Mouse (Mus musculus): ENCODE measurements around the gene Fem1b. TPM values are rescaled to one million over a fixed set of nuclear protein-coding genes. Genes with fewer than 3 reads are reported as not detected.

Fem1b gene
- total and polyA plus RNA-seq, 3 experiments = 16.3 to 112 (median 94.4) TPM

DNA sequence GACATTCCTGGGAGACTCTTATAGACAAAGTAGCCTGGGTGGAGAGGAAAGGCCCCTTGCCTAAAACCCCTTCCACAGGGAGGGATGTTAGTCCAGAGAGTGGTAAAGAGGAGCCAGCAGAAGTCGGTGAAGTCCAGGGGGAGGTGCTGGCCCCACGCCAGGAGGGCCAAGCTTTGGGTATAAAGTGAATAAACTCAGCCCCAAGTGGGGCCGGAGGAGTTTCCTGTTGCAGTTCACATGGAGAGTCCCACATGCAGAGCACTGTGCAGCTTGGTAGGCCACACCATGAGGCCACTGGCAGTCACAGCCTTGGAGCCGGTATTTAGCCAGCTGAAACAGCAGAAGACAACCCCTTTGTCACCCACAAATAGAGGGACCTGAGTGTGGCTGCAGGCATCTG is 42.7 kb upstream of the Fem1b start:
- DNase-seq (ENCODE audit: low spot score) (no peak), ATAC-seq (ENCODE audit: extremely low read depth, insufficient number of reproducible peaks, low FRiP score, poor library complexity, severe bottlenecking) (no peak)
- Histone ChIP-seq H3K4me3 (ENCODE audit: low read depth, low read length) (no peak overlapping the region), H3K27me3 (ENCODE audit: insufficient read depth, low read length) (peaks cover 28% of the 10 kb centered on the region), H3K9me3 (replicated peaks) (no peaks in the 10 kb centered on the region), H3K4me1 (ENCODE audit: insufficient read depth, low read depth, low read length) (peaks cover 2% of the 10 kb centered on the region; the same call in 1 of the 2 replicates), H3K36me3 (replicated peaks) (peaks cover 29% of the 10 kb centered on the region)
- TF ChIP-seq GATA2 (IDR thresholded peaks at IDR 0.05; ENCODE audit: borderline replicate concordance, low read depth, low read length) (no peak), TAL1 (conservative IDR thresholded peaks at IDR 0.05; ENCODE audit: low read depth, low read length) (no peak), POLR2AphosphoS5 (IDR thresholded peaks at IDR 0.05; ENCODE audit: insufficient replicate concordance, low read depth, low read length) (no peak), CTCF (IDR thresholded peaks at IDR 0.05; ENCODE audit: low read depth, low read length) (no peak), GATA1 (IDR thresholded peaks at IDR 0.05; ENCODE audit: borderline replicate concordance, low read length) (no peak)

DNA sequence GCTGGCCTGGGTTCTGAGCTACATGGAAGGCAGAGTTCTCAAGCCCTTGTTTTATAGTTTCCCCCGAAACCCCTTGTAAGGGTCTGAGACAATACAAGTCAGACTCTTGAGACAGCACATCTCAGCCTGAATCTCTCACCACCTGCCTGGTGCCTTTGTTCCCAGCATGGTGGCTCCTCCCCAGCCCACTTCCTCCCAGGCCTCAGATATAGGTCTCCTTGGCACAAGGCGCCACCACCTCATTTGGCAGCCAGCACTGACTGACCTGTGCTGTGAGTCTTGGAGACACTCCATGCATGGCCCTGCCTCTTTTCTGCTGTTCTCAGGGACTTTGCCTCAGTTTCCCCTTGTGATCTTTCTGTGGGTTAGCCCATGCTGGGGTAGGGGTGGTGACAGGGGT is 39.8 kb upstream of the Fem1b start:
- peaks cover 7% of the 10 kb centered on the region for H3K27me3 ChIP-seq (ENCODE audit: insufficient read depth, low read length)
- no peak for TF ChIP-seq POLR2AphosphoS5 (IDR thresholded peaks at IDR 0.05; ENCODE audit: insufficient replicate concordance, low read depth, low read length)
- TF ChIP-seq GATA1 (IDR thresholded peaks at IDR 0.05; ENCODE audit: borderline replicate concordance, low read length) = no peak
- TF ChIP-seq GATA2 (IDR thresholded peaks at IDR 0.05; ENCODE audit: borderline replicate concordance, low read depth, low read length) = no peak
- no peak for TF ChIP-seq TAL1 (conservative IDR thresholded peaks at IDR 0.05; ENCODE audit: low read depth, low read length)
- TF ChIP-seq CTCF (IDR thresholded peaks at IDR 0.05; ENCODE audit: low read depth, low read length) = no peak
- no peaks in the 10 kb centered on the region for H3K9me3 ChIP-seq (replicated peaks)
- no peak for ATAC-seq (ENCODE audit: extremely low read depth, insufficient number of reproducible peaks, low FRiP score, poor library complexity, severe bottlenecking)
- no peak for DNase-seq (ENCODE audit: low spot score)
- H3K4me3 ChIP-seq (ENCODE audit: low read depth, low read length) = no peak overlapping the region
- H3K4me1 ChIP-seq (ENCODE audit: insufficient read depth, low read depth, low read length) = peaks cover 11% of the 10 kb centered on the region
- peaks cover 58% of the 10 kb centered on the region for H3K36me3 ChIP-seq (replicated peaks)

- Histone ChIP-seq H3K9me3 (replicated peaks) (no peaks in the 10 kb centered on the region), H3K27me3 (ENCODE audit: insufficient read depth, low read length) (no peaks in the 10 kb centered on the region), H3K4me1 (ENCODE audit: insufficient read depth, low read depth, low read length) (peaks cover 23% of the 10 kb centered on the region), H3K4me3 (ENCODE audit: low read depth, low read length) (no peak overlapping the region), H3K36me3 (replicated peaks) (peaks cover 83% of the 10 kb centered on the region)
- TF ChIP-seq CTCF (IDR thresholded peaks at IDR 0.05; ENCODE audit: low read depth, low read length) = no peak
- no peak for TF ChIP-seq POLR2AphosphoS5 (IDR thresholded peaks at IDR 0.05; ENCODE audit: insufficient replicate concordance, low read depth, low read length)
- no peak for TF ChIP-seq TAL1 (conservative IDR thresholded peaks at IDR 0.05; ENCODE audit: low read depth, low read length)
- TF ChIP-seq GATA1 (IDR thresholded peaks at IDR 0.05; ENCODE audit: borderline replicate concordance, low read length) = no peak
- no peak for TF ChIP-seq GATA2 (IDR thresholded peaks at IDR 0.05; ENCODE audit: borderline replicate concordance, low read depth, low read length)
- ATAC-seq (ENCODE audit: extremely low read depth, insufficient number of reproducible peaks, low FRiP score, poor library complexity, severe bottlenecking) (no peak), DNase-seq (ENCODE audit: low spot score) (no peak)
These were observed 36.9 kb upstream of the Fem1b start for GRCm38 (mm10) chr9:62848641-62849040.

GRCm38 (mm10) chr9:62847694-62848093 is 36.0 kb upstream of the Fem1b start:
- Histone ChIP-seq H3K4me1 (ENCODE audit: insufficient read depth, low read depth, low read length) (peaks cover 28% of the 10 kb centered on the region), H3K27me3 (ENCODE audit: insufficient read depth, low read length) (no peaks in the 10 kb centered on the region), H3K9me3 (replicated peaks) (no peaks in the 10 kb centered on the region), H3K4me3 (ENCODE audit: low read depth, low read length) (no peak overlapping the region), H3K36me3 (replicated peaks) (peaks cover 93% of the 10 kb centered on the region)
- peak; percentile 73 for DNase-seq (ENCODE audit: low spot score)
- ATAC-seq (ENCODE audit: extremely low read depth, insufficient number of reproducible peaks, low FRiP score, poor library complexity, severe bottlenecking) = 0 out of 2 replicates have a peak, but pooled peaks have one; percentile 15
- TF ChIP-seq CTCF (IDR thresholded peaks at IDR 0.05; ENCODE audit: low read depth, low read length) (peak; percentile 94), GATA2 (IDR thresholded peaks at IDR 0.05; ENCODE audit: borderline replicate concordance, low read depth, low read length) (no peak)

GRCm38 (mm10) chr9:62844461-62844860 is 32.7 kb upstream of the Fem1b start:
- peaks cover 90% of the 10 kb centered on the region for H3K36me3 ChIP-seq (replicated peaks)
- ATAC-seq (ENCODE audit: extremely low read depth, insufficient number of reproducible peaks, low FRiP score, poor library complexity, severe bottlenecking) = no peak

GRCm38 (mm10) chr9:62843356-62844024 is 31.8 kb upstream of the Fem1b start:
- peaks cover 80% of the 10 kb centered on the region for H3K36me3 ChIP-seq (replicated peaks)
- H3K9me3 ChIP-seq (replicated peaks) = no peaks in the 10 kb centered on the region
- ATAC-seq (ENCODE audit: extremely low read depth, insufficient number of reproducible peaks, low FRiP score, poor library complexity, severe bottlenecking) (no peak), DNase-seq (ENCODE audit: low spot score) (no peak)
- no peaks in the 10 kb centered on the region for H3K27me3 ChIP-seq (ENCODE audit: insufficient read depth, low read length)
- no peak overlapping the region for H3K4me3 ChIP-seq (ENCODE audit: low read depth, low read length)
- peaks cover 49% of the 10 kb centered on the region for H3K4me1 ChIP-seq (ENCODE audit: insufficient read depth, low read depth, low read length)
- TF ChIP-seq GATA2 (IDR thresholded peaks at IDR 0.05; ENCODE audit: borderline replicate concordance, low read depth, low read length) (no peak), POLR2AphosphoS5 (IDR thresholded peaks at IDR 0.05; ENCODE audit: insufficient replicate concordance, low read depth, low read length) (no peak), GATA1 (IDR thresholded peaks at IDR 0.05; ENCODE audit: borderline replicate concordance, low read length) (no peak), TAL1 (conservative IDR thresholded peaks at IDR 0.05; ENCODE audit: low read depth, low read length) (no peak), CTCF (IDR thresholded peaks at IDR 0.05; ENCODE audit: low read depth, low read length) (no peak)

More at GRCm38 (mm10) chr9:62844461-62844860, 32.7 kb upstream of the Fem1b start:
- Histone ChIP-seq H3K9me3 (replicated peaks) (no peaks in the 10 kb centered on the region), H3K4me1 (ENCODE audit: insufficient read depth, low read depth, low read length) (peaks cover 46% of the 10 kb centered on the region), H3K4me3 (ENCODE audit: low read depth, low read length) (no peak overlapping the region), H3K27me3 (ENCODE audit: insufficient read depth, low read length) (no peaks in the 10 kb centered on the region)
- no peak for DNase-seq (ENCODE audit: low spot score)
- TF ChIP-seq GATA2 (IDR thresholded peaks at IDR 0.05; ENCODE audit: borderline replicate concordance, low read depth, low read length) = no peak
- no peak for TF ChIP-seq CTCF (IDR thresholded peaks at IDR 0.05; ENCODE audit: low read depth, low read length)
- TF ChIP-seq TAL1 (conservative IDR thresholded peaks at IDR 0.05; ENCODE audit: low read depth, low read length) = no peak
- no peak for TF ChIP-seq GATA1 (IDR thresholded peaks at IDR 0.05; ENCODE audit: borderline replicate concordance, low read length)
- TF ChIP-seq POLR2AphosphoS5 (IDR thresholded peaks at IDR 0.05; ENCODE audit: insufficient replicate concordance, low read depth, low read length) = no peak

Measured in G1E (cell line).